Mouse (Mus musculus): ENCODE data around the gene Gm7714.
"Not testable (repeated sequence)": the region's sequence is repeated elsewhere in the genome, so short reads cannot be mapped to it uniquely, and the experiment has no call there.

Gm7714 gene

DNA sequence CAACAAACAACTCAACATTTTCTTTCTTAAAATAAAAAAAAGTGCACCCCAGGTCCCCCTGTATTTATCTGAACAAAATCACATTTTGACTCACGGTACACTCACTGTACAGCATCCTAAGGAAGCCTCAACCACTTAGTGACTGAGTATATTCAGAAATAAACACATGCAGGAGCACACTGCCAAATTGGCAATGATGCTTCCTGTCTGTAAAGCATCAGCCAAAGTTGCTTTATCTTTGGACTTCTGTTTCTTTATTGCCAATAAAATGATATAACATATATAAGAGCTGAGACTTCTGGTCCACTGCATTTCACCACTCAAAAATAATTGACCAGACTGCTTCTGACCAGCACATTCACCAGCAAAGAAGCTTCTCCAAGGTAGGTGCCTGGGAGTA is at the start of gene Gm7714:
Gene Gm7714, plus strand, starts transcription at position 301 of the 400 bp plus-strand sequence.
- no peak for DNase-seq (ENCODE audit: low spot score)

DNA sequence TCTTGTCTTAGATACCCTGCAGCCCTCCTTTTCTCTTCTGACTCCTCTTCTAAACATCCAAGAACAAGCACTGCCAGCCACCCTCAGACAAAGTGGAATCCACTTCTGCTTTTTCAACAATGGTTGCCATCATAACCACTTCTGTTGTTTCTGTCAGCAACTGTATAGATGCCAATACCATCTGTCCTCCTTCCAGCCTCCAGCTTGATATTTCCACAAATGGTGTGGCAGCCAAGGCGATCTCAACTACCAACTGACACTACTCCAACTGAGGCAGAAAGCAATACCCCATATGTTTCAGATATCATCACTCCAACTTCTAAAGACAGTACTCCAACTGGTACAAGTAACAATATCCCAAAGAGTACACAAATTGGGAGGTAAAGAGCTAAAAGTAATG is 12.2 kb upstream of the Gm7714 start:
- no peak for DNase-seq (ENCODE audit: low spot score)

DNA sequence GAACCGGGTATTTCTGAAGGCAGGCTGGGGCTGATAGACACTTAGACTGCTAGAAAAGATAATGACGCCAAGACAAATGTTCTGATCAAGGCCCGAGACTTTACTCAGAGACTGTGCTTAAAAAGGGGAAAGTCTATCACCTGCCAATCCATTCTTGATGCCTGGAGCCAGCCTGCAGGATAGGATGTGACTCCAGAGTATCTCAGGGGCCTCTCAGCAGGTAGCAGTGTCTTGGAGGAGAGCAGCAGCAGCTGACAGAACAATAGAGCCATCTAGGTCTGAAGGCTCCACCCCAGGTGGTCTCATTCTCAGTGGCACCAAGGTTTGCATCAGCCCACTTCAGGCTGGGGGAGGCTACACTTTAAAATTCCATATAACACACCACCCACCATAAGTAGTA is 42.6 kb downstream of the Gm7714 start:
- DNase-seq (ENCODE audit: low spot score), result not testable (repeated sequence)

DNA sequence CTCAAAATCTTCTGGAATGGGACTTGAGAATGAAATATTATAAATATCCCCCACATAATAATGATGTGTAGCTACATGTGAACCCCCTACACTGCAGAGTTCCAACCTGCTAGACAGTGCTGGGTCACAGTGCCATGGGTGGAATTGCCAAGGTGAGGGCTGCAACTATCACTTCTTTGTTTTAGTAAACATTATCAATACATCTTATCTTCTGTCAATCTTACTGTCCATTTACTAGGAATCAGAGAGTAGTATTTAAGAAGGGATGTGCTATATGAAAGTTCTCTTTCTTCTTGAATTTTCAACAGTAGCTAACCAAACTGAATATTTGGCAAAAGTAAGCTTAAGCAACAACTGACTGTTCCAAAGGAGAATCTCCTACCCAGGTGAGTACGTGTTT is 48.3 kb downstream of the Gm7714 start, which contains the start of gene Prol1:
Gene Prol1, plus strand, starts transcription at position 301 of the 400 bp plus-strand sequence.
- no peak for DNase-seq (ENCODE audit: low spot score)
